Mouse (Mus musculus): ENCODE measurements around the gene Mgat4a. TPM values are rescaled to one million over a fixed set of nuclear protein-coding genes. Genes with fewer than 3 reads are reported as not detected.

Gene Mgat4a
- total RNA-seq, 1 experiment from 2014 or later, result 10.6 TPM

- DNase-seq, result no peak
These were observed 147.6 kb downstream of the Mgat4a start for GRCm38 (mm10) chr1:37393174-37393573.

Other genes starting within 250 kb of the Mgat4a start
- gene Inpp4a, start 241.2 kb downstream of the Mgat4a start, total RNA-seq (2021), result 21.2 and 23.5 TPM in 2 replicates
- gene Coa5, start 110.9 kb downstream of the Mgat4a start, total RNA-seq (2021), result 95.9 and 97.8 TPM in 2 replicates
- gene Unc50, start 110.9 kb downstream of the Mgat4a start, total RNA-seq (2021), result 60.5 and 66.7 TPM in 2 replicates
- gene 2010300C02Rik, start 179.1 kb upstream of the Mgat4a start, total RNA-seq (2021), result 3.1 and 3.2 TPM in 2 replicates